Mouse (Mus musculus) gastrocnemius, postnatal 25 days (tissue): ENCODE measurements around the gene Cfap126. TPM values are rescaled to one million over a fixed set of nuclear protein-coding genes. Genes with fewer than 3 reads are reported as not detected.

Source experiments
- DNase-seq: peaks from one replicate; pipeline ENCODE4 v3.0.0; 2022
- total RNA-seq, 2 experiments: library from RNA; stranded (reverse); gene quantifications; 1 replicate in 1 of 2; 2 replicates in 1 of 2; pipeline ENCODE4 v1.2.3; 2021

Gene Cfap126
- total RNA-seq, 2 experiments from 2014 or later, result 0.69 to 1.2 TPM

DNA sequence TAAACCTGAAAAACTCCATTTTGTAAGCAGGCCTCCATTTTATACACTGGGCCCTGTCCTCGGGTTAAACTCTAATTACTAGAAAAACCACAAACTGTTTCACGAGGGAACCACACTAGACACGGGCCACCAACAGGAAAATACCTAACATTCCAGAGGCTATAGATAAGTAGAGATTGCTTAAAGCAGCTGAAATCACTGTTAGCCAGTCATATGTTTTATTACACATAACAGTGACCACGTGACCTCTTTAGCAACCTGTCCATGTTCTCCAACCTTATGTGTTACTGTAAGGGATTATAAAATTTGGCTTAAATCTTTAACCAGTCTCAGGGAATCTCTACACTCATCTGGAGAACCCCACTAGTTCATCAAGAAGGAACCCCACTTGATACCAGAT, 19.3 kb upstream of the Cfap126 start:
- no peak for DNase-seq

DNA sequence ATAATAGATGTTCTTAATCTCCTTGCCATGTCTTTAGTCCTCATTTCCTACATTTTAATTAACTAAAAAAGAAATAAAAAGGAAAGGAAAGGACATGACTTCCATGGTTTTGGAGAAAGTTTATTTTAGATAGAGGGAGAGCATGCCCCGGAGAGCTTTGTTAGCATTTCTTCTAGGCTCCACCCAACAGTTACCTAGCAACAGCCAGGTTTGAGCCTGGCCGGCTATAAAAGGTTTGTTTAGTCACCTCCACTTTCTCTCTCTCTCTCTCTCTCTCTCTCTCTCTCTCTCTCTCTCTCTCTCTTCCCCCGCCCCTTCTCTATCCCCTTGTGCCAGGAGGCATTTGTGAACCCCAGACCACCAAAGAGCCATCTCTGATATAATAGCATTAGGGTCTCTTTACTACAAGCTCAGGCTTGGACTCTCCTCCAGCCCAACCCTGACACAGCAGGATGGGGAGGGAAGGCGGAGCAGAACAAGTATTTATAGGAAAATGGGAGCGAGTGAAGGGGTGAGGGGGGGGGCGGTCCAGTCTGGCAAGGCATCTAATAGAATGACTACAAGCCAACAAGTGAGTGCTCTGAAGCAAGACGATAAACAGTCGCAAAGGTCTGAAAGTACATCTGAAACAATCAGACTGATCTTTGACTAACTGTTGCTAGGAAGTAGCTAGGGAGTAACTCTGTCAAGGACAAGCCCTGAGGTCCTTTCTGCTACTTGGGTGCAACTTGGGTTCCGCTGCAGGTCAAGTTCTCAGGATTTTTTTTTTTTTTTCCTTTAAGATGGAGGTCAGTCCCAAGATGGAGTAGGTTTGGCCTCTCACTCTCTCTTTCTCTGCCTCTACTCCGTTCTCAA, 17.4 kb upstream of the Cfap126 start:
- DNase-seq, result no peak

DNA sequence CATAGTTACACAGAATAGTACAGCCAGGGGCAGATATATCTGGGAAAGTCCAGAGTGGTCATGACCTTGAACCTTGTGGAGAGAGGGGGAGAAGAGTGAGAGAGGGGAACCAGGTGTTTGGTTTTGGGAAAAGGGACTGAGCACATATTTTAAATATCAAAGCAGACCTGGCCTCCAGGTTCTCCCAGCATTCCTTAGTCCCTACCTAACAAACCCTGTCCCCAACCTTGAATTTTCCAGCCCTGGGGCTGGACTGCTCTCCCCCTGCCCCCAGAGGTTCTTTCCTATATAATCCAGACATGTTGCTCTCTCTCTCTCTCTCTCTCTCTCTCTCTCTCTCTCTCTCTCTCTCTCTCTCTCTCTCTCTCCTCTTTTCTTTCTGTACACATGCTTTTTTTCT, 16.6 kb upstream of the Cfap126 start:
- DNase-seq, result no peak

DNA sequence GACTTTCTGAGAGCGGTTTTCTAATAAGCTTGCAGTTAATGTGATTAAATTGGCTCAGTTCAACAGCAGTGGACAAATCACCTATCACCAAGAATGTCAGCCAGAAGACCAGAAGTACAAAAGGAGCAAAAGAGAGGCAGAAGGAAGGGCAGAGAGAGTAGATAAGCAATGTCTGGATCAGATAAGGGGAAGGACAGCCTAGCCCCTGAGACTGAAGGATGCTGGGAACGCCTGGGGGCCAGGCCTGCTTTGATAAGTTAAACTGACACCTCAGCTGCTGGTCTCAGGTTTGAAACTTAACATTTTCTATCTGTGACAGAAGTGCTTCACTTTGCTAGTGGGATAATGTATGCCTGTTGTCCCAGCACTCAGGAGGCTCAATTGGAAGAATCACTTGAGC, 16.1 kb upstream of the Cfap126 start:
- no peak for DNase-seq

DNA sequence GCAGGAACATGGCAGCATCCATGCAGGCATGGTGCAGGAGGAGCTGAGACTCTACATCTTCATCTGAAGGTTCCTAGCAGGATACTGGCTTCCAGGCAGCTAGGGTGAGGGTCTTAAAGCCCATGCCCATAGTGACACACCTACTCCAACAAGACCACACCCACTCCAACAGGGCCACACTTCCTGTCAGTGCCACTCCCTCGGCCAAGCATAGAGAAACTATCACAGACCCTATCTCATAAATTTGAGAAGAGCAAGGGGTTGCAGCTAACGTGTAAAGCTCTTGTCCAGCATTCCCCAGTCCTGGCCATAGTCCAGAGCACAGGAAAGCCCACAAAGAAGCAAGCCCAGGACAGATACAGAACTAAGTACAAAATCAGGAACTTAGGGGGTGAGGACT, 12.7 kb upstream of the Cfap126 start:
- no peak for DNase-seq

DNA sequence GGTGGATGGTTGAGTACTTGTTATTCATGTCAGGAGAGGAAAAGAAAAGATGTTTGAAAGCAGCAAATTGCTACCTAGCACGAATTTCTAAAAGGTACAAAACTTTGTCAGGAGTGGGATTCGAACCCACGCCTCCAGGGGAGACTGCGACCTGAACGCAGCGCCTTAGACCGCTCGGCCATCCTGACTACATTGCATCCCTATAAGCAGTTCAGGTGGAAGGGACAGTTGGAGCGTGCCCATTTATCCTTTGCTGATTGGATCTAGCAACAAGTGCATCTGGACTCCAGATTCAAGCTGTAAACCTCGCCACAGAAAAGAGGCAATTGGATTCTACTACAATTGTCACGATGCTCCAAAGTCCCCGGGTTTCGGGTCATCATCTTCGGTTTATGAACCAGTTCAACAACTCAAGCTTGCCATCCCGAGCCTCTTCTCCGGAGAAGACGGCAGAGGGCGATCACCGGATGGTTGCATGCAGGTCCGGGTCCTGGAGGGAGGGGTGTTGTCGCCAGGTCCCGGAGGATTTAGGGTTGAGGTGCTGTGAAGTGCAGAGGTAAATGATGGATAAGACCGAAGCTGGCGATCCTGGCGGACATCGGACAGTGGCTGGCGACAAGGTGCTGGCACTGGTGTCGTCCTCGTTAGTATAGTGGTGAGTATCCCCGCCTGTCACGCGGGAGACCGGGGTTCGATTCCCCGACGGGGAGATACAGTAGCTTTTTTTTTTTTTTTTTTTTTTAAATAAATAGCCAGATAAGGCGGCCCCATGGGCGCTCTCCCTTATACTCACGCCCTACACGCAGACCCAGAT, 11.8 kb upstream of the Cfap126 start:
- DNase-seq, result peak; percentile 79

DNA sequence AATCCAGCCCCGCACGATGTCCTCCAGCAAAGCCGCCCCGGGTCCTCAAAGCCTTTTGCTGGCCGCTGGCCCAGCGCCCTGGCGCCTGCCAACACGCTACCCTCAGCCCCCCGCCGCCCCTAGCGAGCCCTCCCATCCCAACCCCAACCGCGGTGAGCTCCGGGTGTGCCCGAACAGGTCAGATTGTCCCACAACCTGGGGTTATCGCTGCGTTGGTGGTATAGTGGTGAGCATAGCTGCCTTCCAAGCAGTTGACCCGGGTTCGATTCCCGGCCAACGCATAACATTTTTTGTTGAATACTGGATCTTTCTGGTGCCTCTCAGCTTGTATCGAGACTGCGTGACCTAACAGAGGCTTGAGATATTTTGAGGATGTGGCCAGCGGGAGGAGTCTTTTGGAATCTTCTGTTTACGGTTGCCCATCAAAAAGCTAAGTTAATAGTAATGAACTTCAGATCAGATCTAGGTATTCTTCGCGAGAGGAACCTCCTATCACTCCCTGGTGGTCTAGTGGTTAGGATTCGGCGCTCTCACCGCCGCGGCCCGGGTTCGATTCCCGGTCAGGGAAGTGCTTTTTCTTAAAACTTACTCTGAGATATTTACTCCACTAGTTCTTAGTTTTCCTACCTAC, 11.1 kb upstream of the Cfap126 start:
- peak; percentile 76 for DNase-seq

DNA sequence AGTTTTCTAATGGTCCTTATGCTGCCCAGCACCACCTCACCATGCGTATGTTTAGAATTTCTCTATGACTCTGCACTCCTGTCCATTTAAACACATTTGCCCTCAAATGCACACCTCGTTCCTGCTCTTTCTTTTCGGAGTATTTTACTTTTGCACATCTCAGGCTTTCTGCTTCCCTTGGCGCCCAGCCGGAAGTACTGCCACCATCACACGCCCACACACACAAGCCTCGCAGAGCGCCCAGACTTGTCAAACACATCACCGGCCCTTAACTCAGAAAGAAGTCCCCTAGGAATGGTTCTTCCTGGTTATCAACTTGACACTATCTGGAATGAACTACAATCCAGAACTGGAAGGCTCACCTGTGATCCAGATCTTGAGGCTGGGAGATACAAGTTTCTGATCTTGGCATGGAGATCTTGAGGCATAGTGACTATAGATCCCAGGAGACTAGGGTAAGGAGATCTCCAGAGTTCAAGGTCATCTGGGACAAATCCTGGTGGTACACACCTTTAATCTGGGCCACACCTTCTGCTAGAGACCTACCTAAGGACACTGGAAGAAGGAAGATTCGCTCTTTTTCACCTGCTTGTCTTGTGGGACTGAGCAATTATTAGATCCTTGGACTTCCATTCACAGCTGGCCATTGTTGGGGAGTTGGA, 10.4 kb upstream of the Cfap126 start:
- no peak for DNase-seq

DNA sequence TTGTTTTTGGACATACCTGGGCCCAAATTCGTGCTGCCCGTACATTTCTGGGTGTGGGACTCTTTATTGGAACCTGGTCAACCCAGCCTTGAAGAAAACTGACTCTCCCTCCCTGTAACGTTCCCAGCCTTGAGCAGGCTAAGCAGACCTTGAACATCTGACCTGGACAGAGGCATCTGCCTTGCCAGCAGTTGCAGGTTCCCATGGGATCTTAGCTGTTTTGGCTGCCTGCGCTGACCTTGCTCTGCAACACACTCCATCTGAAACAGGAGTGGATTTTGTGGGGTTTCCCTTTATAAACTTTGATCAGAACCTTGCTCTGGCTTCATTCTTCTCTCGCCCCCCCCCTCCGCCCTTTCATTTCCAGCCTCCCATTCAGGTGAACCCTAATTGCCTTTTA, 8.5 kb upstream of the Cfap126 start:
- no peak for DNase-seq

DNA sequence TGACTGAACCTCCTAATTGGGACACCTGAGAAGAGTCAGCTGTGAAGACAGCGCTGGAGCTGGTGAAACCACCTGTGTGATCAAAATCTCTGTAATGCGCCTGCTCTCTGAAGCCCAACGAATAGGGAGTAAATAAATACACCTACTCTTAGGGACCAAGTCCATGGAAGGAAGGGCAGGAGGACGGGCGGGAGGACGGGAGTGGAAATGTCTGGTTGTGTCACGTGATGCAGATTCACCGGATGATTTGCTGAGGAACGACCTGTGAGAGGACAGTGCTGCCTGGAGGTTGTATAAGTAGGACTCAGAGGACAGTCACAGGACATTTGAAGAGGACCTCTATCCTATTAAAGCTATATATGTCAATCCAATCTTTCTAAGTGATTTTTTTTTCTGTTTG, 4.1 kb upstream of the Cfap126 start:
- DNase-seq, result no peak

DNA sequence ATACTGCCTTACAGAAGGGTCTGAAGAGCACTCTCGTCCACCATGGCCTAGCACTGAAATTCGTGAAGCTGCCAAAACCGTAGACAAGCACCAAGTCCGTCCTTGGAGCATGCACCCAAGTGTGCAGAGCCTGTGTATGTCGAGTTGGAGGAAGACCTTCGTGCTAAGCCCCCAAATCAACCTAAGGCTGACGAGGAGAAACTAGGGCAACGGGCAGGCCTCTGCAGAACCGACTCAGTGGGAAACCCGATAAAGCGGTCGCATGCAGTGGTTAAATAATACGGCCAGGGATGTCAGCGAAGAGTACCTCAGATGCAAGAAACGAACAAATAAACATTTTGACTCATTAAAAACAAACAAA, 3.1 kb upstream of the Cfap126 start:
- peak; percentile 13 for DNase-seq

DNA sequence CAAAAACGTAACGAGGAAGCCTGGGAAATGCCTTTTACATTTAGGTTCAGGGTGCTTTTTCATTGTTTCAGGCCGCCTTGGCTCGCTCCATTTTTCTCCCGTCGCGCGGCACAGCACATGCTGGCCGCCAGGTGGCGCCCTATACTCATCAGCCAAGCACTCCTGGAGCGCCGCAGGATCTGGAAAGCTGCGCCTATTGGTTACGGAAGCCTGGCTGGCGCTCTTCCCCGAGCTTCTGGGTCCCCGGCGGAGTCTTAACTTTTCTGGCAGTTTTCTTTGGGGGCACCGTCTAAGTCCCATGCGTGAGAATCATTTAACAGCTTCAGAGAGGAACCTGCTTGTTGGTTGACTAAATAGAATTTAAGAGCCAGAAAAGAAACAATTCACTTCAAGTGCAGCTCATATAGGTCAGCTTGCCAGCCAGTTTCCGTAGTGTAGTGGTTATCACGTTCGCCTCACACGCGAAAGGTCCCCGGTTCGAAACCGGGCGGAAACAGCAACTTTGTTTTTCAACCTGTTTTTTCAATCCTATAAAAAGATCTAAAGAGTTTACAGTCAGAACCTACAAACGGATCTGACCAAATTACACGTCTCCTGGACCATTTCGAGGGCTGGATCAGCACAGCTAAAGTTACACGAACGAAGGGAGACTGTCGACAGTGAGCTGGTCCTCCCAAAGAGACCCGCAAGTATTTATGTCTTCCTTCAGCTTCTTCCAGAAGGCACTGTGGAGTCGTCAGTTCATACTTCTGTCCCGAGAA, 2.5 kb upstream of the Cfap126 start:
- DNase-seq, result peak; percentile 87

DNA sequence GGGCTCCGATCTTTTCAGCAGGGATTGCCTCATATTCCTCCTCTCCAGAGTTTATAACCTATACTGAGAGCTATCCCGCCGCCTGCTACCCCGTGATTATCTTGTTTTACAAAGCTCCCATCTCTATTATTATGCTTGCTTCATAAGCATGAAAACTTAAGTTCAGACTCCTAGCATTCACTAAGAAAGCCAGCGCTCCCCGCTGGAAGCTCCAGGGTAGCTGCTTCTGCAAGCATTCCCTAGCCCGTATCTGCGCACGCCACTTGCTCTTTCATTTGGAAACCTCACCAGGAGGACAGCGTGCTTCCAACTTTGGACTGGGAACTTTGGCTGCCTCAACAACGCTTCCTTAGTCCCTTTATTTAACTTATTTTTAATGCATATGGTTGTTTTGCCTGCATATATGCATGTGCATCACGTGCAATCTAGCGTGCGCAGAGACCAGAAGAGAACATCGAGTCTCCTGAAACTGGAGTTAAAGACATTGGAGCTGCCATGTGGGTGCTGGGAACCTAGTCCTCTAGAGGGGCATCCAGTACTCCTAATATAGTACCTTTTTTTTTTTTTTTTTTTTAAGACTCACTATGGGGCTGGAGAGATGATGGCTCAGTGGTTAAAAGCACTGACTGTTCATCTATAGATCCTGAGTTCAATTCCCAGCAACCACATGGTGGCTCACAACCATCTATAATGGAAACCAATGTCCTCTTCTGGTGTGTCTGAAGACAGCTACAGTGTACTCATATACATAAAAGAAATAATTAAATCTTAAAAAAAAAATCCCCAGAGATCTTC, 1.7 kb upstream of the Cfap126 start:
- no peak for DNase-seq

DNA sequence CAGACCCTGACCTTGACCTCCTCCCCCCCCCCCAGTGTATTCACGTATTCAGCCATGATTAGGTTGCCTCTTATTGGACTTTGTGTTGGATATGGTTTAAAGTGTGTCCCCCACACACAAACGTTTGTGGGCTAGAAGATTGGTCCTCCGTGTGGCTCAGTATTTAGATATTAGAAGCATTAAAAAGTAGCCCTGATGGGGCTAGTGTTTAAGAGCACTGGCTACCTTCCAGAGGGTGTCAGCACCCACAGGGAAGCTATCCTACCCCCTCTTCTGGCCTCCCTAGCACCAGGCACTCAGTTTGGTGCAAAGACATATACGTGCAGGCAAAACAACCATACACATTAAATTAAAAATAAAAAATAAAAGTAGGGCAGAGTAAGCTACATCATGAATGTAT, 732 bp upstream of the Cfap126 start:
- DNase-seq, result no peak

DNA sequence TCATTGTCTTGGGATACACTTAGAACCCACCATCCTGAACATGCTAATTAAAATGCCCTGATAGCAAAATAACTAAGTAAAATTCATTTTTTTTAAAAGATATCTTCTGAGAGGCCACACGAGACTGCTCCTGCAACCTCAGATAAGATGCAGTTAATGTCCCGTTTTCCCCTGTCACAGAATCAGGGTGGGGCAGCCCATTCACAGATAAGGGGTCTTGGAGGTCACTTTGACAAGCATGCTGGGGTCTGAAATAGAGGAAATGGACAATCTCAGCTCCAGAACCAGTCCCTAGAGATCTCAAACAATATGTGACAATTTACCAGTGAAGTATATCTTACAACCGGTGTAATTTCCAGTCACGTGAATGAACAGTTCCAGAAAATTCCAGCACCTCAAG, 2.6 kb downstream of the Cfap126 start:
- DNase-seq, result no peak

DNA sequence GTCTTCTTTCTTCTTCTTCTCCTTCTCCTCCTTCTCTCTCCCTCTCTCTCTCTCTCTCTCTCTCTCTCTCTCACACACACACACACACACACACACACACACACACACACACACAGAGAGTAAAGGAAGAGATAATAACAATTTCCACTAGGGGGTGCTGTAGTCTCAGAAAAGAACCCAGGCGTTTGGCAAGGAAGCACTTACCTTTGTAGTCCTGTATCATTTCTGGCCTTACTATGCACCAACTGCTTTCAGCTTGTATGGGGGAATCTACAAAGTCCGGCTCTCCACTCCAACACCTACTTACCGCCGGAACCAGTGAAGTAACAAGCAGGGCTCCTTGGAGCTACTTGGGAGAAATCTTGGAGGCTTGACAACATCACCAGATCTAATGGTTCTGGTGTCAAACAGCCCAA, 4.6 kb downstream of the Cfap126 start:
- peak; percentile 50 for DNase-seq

DNA sequence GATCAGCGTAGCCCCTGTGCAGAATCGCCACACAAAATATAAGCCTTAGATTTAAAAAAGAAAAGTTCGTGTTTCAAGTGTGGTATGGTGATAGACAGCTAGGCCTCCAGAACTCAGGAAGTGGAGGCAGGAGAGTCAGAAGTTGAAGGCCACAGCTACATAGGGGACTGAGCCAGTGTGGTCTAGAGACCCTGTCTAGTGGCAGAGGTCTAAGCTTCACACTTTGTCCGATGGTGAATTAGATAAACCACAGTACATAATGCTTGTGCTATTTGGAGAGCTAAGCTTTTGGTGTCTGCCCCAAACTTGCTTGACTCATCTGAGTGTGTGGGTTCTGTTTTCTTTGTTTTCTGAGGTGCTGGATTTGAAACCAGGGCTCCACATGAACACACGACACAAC, 5.3 kb downstream of the Cfap126 start:
- no peak for DNase-seq

DNA sequence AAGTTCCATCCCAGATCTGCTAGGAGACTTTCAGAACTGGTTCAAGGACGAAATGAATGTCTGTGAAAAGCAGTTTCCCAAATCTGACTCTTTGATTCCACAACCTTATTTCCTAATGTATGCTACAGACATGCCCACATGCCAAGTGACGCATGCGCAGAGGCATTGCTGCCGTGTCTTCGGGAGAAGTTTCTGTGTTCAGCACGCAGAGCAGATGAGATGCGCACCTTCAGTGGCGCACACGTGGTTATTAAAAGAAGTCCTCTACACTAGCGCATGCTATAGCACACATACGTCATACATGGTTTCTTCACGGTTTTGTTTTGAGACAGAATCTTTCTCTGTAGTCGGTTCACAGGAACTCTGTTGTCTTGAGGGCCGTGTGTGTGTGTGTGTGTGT, 5.7 kb downstream of the Cfap126 start:
- no peak for DNase-seq

DNA sequence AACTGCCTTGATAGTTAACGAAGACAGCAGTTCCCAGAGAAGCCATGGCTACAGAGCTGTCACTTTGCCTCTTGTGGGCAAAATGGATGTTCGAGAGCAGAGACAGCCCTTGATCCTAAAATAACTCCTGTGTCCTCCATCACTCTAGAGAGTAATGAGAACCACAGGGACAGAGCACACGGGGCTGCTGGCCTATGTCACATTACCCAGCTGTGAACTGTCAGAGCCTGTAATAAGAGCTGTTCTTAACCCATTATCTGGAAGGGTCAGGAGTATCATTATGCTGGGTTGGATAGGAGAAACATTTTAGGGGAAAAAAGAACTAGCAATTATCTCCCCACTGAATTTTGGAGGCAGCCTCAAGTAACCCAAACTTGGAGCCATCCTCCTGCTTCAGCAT, 7.2 kb downstream of the Cfap126 start:
- no peak for DNase-seq

DNA sequence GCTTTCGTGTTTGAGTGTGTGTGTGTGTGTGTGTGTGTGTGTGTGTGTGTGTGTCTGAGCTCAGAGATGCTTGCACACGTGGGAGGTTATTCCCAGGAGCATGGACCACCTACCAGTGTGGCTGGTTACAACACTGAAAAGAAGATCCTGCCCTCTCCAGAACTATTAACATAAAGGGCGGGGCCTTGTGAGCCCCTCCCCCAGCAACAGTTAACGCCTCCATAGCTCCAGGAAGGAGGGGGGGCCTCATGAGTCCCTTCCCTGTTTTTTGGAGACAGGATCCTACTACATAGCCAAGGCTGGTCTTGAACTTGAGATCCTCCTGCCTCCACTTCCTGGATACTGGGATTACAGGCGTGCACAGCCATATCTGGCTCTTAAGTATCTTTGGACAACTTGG, 8.1 kb downstream of the Cfap126 start:
- DNase-seq, result no peak

DNA sequence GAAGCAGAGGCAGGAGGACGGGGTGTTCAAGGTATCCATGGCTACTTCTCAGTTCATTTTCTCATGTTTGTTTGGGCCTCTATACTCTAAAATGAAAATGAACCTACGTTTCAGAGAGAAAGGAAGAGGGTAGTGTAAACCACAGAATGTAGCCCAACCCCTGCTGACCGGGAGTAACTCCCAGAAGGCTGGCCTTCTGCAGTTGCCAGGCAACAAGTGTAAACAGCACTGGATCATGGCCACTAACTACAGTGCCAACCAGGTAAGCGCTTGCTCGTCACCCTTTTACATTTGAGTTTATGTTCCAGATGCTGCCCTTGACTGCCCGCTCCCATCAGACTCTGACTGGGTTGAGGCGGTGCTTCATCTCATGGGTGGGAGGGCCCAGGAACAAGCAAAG, 9.2 kb downstream of the Cfap126 start:
- DNase-seq, result no peak
